Mouse (Mus musculus) ES-E14 (cell line): ENCODE results near the gene Gm5617.

Source experiments
- MAFK ChIP-seq: IDR thresholded peaks from 2 replicates; pipeline ENCODE4 v1.6.1; 2014; ENCODE audit warnings: mild to moderate bottlenecking, low read depth, low read length, inconsistent platforms; ENCODE audit not compliant: insufficient read depth
- ZC3H11A ChIP-seq: IDR thresholded peaks from 2 replicates; pipeline ENCODE4 v1.6.1; 2012; ENCODE audit warnings: low read depth, mild to moderate bottlenecking, inconsistent platforms, low read length, borderline replicate concordance

DNA sequence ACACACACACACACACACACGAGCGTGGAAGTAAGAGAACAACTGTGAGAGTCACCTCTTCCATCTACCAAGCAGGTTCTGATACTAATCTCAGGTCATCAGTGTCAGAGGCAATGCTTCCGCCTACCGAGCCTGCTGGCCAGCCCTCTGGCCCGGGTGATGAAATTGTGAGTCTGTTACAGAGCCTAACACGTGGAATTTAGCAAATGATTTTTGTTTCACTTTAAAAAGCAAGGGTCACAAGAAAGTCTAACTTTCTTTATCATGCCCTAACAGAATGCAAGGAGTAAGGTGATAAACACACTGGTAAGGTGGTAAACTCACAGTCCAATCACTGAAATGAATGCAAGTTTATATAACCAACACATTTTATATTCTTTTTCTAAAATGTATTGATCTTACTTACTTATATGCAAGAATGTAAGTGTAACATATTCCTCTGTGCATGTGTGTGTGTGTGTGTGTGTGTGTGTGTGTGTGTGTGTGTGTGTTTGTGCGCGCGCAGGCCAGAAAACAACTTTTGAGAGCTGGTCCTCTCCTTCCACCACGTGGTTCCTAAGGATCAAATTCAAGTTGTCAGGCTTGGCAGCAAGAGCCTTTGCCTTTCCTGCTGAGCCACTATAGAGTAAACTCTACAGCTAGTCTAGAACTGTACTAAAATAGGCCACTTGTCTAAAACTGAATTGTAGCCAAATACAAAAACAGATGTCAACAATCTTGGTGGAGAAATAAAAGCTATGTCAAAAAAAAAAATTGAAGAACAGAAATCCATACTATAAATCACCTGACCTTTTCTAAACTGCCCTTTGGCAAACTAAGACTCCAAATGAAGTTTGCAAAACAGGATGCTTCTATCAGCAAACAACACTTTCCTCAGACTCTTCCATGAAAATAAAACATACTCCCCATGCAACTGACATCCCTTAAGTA is 18.7 kb upstream of the Gm5617 start:
- no peak for TF ChIP-seq MAFK
- no peak for TF ChIP-seq ZC3H11A
